Mouse (Mus musculus): Measurements from ENCODE around the gene Dner. TPM values are rescaled to one million over a fixed set of nuclear protein-coding genes. Genes with fewer than 3 reads are reported as not detected.
"Not testable (repeated sequence)": the region's sequence is repeated elsewhere in the genome, so short reads cannot be mapped to it uniquely, and the experiment has no call there.

Gene Dner
- total RNA-seq, 2 experiments from 2014 or later: 0.18 TPM; not detected in 1

DNA sequence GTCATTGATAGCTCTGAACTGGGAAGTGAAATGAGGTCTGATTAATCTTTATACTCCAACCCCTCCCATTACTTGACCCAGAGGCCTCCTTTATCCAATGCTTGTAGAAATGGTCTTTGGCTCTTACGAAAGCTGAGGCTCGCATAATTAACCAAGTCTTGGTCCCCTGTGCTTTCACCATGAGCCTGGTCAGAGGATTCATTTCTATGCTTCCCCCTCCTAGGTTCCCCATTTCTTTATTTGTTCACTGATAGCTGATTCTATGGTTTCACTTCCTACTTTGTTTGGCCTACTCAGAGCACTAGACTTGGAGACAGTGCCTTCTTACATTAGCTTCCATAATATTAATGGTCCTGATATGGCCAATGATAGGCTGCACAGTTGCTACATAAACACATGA is 345.8 kb downstream of the Dner start:
- ATAC-seq (ENCODE audit: poor library complexity, severe bottlenecking): peak; percentile 98

DNA sequence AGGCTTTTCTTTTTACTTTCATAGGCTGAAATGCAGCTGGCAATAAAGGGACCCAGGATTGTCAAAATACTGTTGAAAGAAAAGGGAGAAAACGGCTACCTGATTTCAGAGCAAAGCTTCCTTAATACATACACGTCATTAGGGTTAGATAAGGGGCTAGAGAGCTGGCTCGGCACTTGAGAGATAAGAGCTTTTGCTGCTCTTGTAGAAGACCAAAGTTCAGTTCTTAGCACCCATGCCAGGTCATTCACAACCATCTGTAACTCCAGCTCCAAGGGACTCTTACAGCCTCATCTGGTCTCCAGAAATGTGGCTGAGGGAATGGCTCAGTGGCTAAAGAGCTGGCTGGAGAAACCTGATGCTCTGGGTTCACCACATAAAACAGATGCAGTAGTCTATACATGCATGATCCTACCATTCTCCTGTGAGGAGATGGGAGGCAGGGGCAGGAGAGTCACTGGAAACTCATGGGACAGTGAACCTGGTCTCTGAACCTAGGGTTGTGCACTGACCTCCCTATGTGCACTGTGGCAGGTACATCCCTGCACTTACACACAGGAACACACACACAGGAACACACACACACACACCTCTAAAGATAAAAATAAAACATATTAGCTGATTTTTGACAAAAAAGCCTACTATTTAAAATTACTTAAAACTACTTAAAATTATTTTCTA is 348.1 kb downstream of the Dner start:
- no peak for ATAC-seq (ENCODE audit: poor library complexity, severe bottlenecking)

- ATAC-seq (ENCODE audit: poor library complexity, severe bottlenecking): not testable (repeated sequence)
These were observed 363.2 kb downstream of the Dner start for GRCm38 (mm10) chr1:84332797-84333196.

- not testable (repeated sequence) for ATAC-seq (ENCODE audit: poor library complexity, severe bottlenecking)
These were observed 364.2 kb downstream of the Dner start for GRCm38 (mm10) chr1:84331861-84332260.

DNA sequence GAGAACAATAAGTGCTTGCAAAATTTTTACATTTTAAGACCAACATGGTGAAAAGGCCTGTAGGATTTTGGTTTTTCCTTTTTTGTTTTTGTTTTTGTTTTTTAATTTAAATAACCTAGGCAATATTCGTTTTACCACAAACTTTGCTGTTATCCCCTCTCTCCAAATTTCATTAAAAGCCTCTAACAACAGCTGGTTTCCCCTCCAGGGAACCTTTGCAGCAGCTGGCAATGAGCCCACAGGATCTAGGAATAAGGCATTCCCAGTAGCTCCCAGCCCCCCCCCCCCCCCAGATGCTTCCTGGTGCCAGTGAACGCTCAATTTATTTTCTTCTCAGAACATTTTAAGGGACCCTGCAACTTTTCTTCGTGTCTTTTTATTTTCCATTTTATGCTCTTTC is 370.7 kb downstream of the Dner start:
- no peak for ATAC-seq (ENCODE audit: poor library complexity, severe bottlenecking)

GRCm38 (mm10) chr1:84321327-84321726 is 374.7 kb downstream of the Dner start:
- ATAC-seq (ENCODE audit: poor library complexity, severe bottlenecking): peak; percentile 17; the same call in 1 of the 2 replicates

Other genes with a start within 250 kb of the Dner start
- gene Fbxo36, start 143.6 kb upstream of the Dner start, total RNA-seq (2015): 2.2 and 2.8 TPM in 2 replicates
- gene Fbxo36, start 143.6 kb upstream of the Dner start, total RNA-seq (2017): 0.24 and 0.73 TPM in 2 replicates
- 119 and 132 TPM in 2 replicates for gene Trip12, start 144.3 kb upstream of the Dner start, total RNA-seq (2015)
- 260 and 268 TPM in 2 replicates for gene Trip12, start 144.3 kb upstream of the Dner start, total RNA-seq (2017)
- gene Slc16a14, start 238.9 kb upstream of the Dner start, total RNA-seq (2015): 0.32 and 1.1 TPM in 2 replicates
- 0.18 and 0.57 TPM in 2 replicates for gene Slc16a14, start 238.9 kb upstream of the Dner start, total RNA-seq (2017)

Measured in megakaryocyte, adult 5-6 weeks (primary cell).